ENCODE assay signal across 10 mouse cellular contexts in genomic region chr16:4773289-4773970, GRCm38 (mm10). TPM values are rescaled to one million over a fixed set of nuclear protein-coding genes. Genes with fewer than 3 reads are reported as not detected.
DNase-seq lines count a peak whose midpoint lies in the region; ATAC-seq and TF ChIP-seq lines count a peak whose summit lies in the region.
"Had no signal": no experiment of that assay in that cellular context is flagged by ENCODE, and none has a peak within 500 bp of the region (broad histone marks: within the 10 kb centered on the region; RNA-seq: fewer than 3 reads in every experiment).

No protein-coding gene starts in this region.

- TF ChIP-seq CTCF in gastrocnemius, adult 2 months (IDR thresholded peaks at IDR 0.05), result no peak
- no peak for TF ChIP-seq CTCF in layer of hippocampus, adult 2 months (conservative IDR thresholded peaks at IDR 0.05)
- no peak for TF ChIP-seq CTCF in thymus, adult 2 months (IDR thresholded peaks at IDR 0.05; ENCODE audit: borderline replicate concordance, control insufficient read depth, extremely low read depth, insufficient read depth, low read length, poor library complexity)

- peaks cover 27% of the 10 kb centered on the region for H3K36me3 ChIP-seq in heart, embryonic 16.5 days (ENCODE audit: control insufficient read depth, insufficient read depth)
- H3K36me3 ChIP-seq in thymus, adult 2 months (ENCODE audit: control insufficient read depth, insufficient read depth, low read length), result peaks cover 22% of the 10 kb centered on the region

- intact Hi-C loops in gastrocnemius, adult 2 months (cut with DNase I), result no loop called here

- H3K4me3 ChIP-seq in gastrocnemius, adult 2 months, result no peak overlapping the region
- no peak overlapping the region for H3K4me3 ChIP-seq in layer of hippocampus, adult 2 months
- no peak overlapping the region for H3K4me3 ChIP-seq in heart, embryonic 16.5 days (ENCODE audit: low read length)
- H3K4me3 ChIP-seq in thymus, adult 2 months (ENCODE audit: control insufficient read depth, insufficient read depth, low read length), result no peak overlapping the region
- H3K4me3 ChIP-seq: limb, embryonic 13.5 days had no signal

- WGBS in heart, embryonic 16.5 days, result 6% methylated on average over 1 of the region's 1 CpGs
- WGBS in thymus, adult 2 months, result 39% methylated on average over 1 of the region's 1 CpGs

- H3K27ac ChIP-seq in gastrocnemius, adult 2 months, result peak overlapping the region; percentile 77
- peak overlapping the region; percentile 67 for H3K27ac ChIP-seq in layer of hippocampus, adult 2 months
- peak overlapping the region; percentile 71 for H3K27ac ChIP-seq in heart, embryonic 16.5 days (ENCODE audit: low read length)
- H3K27ac ChIP-seq in thymus, adult 2 months (ENCODE audit: control insufficient read depth, insufficient read depth, low read length), result no peak overlapping the region
- H3K27ac ChIP-seq: limb, embryonic 13.5 days had no signal

- no peaks in the 10 kb centered on the region for H3K27me3 ChIP-seq in heart, embryonic 16.5 days (ENCODE audit: control insufficient read depth, insufficient read depth, low read length)
- H3K27me3 ChIP-seq in thymus, adult 2 months (ENCODE audit: control insufficient read depth, insufficient read depth, low read length), result no peaks in the 10 kb centered on the region
- H3K27me3 ChIP-seq: limb, embryonic 13.5 days had no signal

- H3K9ac ChIP-seq in heart, embryonic 16.5 days (ENCODE audit: low read length), result peak overlapping the region; percentile 14; the same call in 1 of the 2 replicates
- H3K9ac ChIP-seq: limb, embryonic 13.5 days had no signal

- H3K4me2 ChIP-seq in heart, embryonic 16.5 days (ENCODE audit: low read depth, low read length), result peak overlapping the region; percentile 6; the same call in 1 of the 2 replicates
- H3K4me2 ChIP-seq: limb, embryonic 13.5 days had no signal

- H3K4me1 ChIP-seq in heart, embryonic 16.5 days (ENCODE audit: control insufficient read depth, insufficient read depth, low read length), result peaks cover 28% of the 10 kb centered on the region
- peaks cover 8% of the 10 kb centered on the region for H3K4me1 ChIP-seq in thymus, adult 2 months (replicated peaks; ENCODE audit: control insufficient read depth, insufficient read depth, low read length)

- peak; percentile 67 for DNase-seq in gastrocnemius, adult 2 months
- no peak for DNase-seq in gastrocnemius, adult 8-10 months (ENCODE audit: low spot score in 2 of 2)
- no peak for DNase-seq in layer of hippocampus, adult 2 months (ENCODE audit: low spot score in 2 of 2)
- no peak for DNase-seq in layer of hippocampus, postnatal 25 days (ENCODE audit: extremely low spot score in 1 of 2, low spot score in 1 of 2)
- DNase-seq in adrenal gland, postnatal 25 days, result peak; percentile 29
- no peak for DNase-seq in thymus, adult 2 months
- DNase-seq: cerebellum, adult 9-10 months had no signal

- no peaks in the 10 kb centered on the region for H3K9me3 ChIP-seq in heart, embryonic 16.5 days (replicated peaks; ENCODE audit: control insufficient read depth, low read length)
- H3K9me3 ChIP-seq: limb, embryonic 13.5 days had no signal

- ATAC-seq in heart, embryonic 16.5 days (replicated peaks; ENCODE audit: extremely low read depth, insufficient read depth, low FRiP score), result no peak
- ATAC-seq: activated CD4-positive, CD25-positive, alpha-beta regulatory T cell, adult 4 months had no signal

- no peak for TF ChIP-seq POLR2A in thymus, adult 2 months (IDR thresholded peaks at IDR 0.05; ENCODE audit: control insufficient read depth, extremely low read depth, insufficient read depth, low read length, poor library complexity)

RNA-seq across cellular contexts. Expression of gene Cdip1, which starts 16.7 kb away (rescaled TPM):
- total RNA-seq in gastrocnemius, adult 2 months (2021), result 10 to 100 TPM; 69.3 to 82.9 TPM
- 10 to 100 TPM; 68.2 to 77.8 (median 71.6) TPM for total RNA-seq in gastrocnemius, adult 8-10 months (2022)
- 100 to 1,000 TPM; 230 to 241 TPM for total RNA-seq in layer of hippocampus, adult 2 months (2021)
- total RNA-seq in layer of hippocampus, postnatal 25 days (2021), result 100 to 1,000 TPM; 237 to 239 TPM
- total RNA-seq in adrenal gland, postnatal 25 days (2021), result 103 and 116 TPM in 2 replicates
- polyA plus RNA-seq in heart, embryonic 16.5 days (2015; fragmentation: Nextera tagmentation; extraction: Ambion mirVana), result 119 and 136 TPM in 2 replicates
- 112 and 119 TPM in 2 replicates for polyA plus RNA-seq in thymus, adult 2 months (2012; rRNA removed)

RNA-seq across cellular contexts. Expression of gene Hmox2, which starts 47.3 kb away (rescaled TPM):
- 10 to 100 TPM; 35.4 to 43.6 TPM for total RNA-seq in gastrocnemius, adult 2 months (2021)
- total RNA-seq in gastrocnemius, adult 8-10 months (2022), result 10 to 100 TPM; 38.6 to 42.3 (median 41.9) TPM
- total RNA-seq in layer of hippocampus, adult 2 months (2021), result 10 to 100 TPM; 91.8 to 92.0 TPM
- total RNA-seq in layer of hippocampus, postnatal 25 days (2021), result 10 to 100 TPM; 87.7 to 98.0 TPM
- total RNA-seq in adrenal gland, postnatal 25 days (2021), result 105 and 106 TPM in 2 replicates
- 98.1 and 101 TPM in 2 replicates for polyA plus RNA-seq in heart, embryonic 16.5 days (2015; fragmentation: Nextera tagmentation; extraction: Ambion mirVana)
- polyA plus RNA-seq in thymus, adult 2 months (2012; rRNA removed), result 44.4 and 54.7 TPM in 2 replicates

RNA-seq across cellular contexts. Expression of gene Nmral1, which starts 54.3 kb away (rescaled TPM):
- total RNA-seq in gastrocnemius, adult 2 months (2021), result 1 to 10 TPM; 2.6 to 3.7 TPM
- total RNA-seq in gastrocnemius, adult 8-10 months (2022), result 1 to 10 TPM; 1.9 to 3.3 (median 2.8) TPM
- total RNA-seq in layer of hippocampus, adult 2 months (2021), result 10 to 100 TPM; 16.8 to 17.4 TPM
- total RNA-seq in layer of hippocampus, postnatal 25 days (2021), result 10 to 100 TPM; 16.0 to 17.7 TPM
- 7.0 and 9.1 TPM in 2 replicates for total RNA-seq in adrenal gland, postnatal 25 days (2021)
- 29.7 and 29.9 TPM in 2 replicates for polyA plus RNA-seq in heart, embryonic 16.5 days (2015; fragmentation: Nextera tagmentation; extraction: Ambion mirVana)
- 25.6 and 27.2 TPM in 2 replicates for polyA plus RNA-seq in thymus, adult 2 months (2012; rRNA removed)

Comparison
In these comparisons a context has a peak if more than half of its experiments do, and no peak if none do; other contexts are left out.
1. DNase-seq: peak in gastrocnemius, adult 2 months (single experiment) and adrenal gland, postnatal 25 days (single experiment); none in gastrocnemius, adult 8-10 months (0 of 2), layer of hippocampus, adult 2 months (0 of 2), layer of hippocampus, postnatal 25 days (0 of 2) and thymus, adult 2 months (single experiment).